Mouse (Mus musculus) kidney, adult 2 months (tissue): ENCODE data around the gene Hoxa13.

Source experiments
- CTCF ChIP-seq: fragments of 200-500 bp; conservative IDR thresholded peaks from 2 replicates; pipeline ENCODE4 v1.5.1; 2011; ENCODE audit warnings: low read depth, mild to moderate bottlenecking, control low read depth, low read length, moderate library complexity, mixed read lengths; ENCODE audit not compliant: insufficient read depth, insufficient read length
- POLR2A ChIP-seq: fragments of 200-500 bp; IDR thresholded peaks from one replicate; pipeline ENCODE4 v1.6.1; 2011; ENCODE audit warnings: low read depth, low read length, control low read depth

DNA sequence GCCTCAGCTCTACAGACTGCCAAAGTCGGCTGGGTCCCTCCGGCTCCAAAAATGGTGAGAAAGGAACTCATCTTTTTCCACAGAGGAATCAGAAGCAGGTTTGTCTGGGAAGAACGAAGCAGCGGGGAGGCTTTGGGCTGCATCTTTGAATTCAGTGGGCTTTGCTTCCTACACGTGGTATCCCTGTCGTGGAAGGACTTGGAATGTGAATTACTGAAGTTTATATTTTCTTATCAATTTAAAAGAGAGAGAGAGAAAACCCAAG, 2.6 kb upstream of the Hoxa13 start:
- TF ChIP-seq CTCF (no peak), POLR2A (no peak)
